Mouse (Mus musculus): ENCODE measurements around the gene Pabpn1l. TPM values are rescaled to one million over a fixed set of nuclear protein-coding genes. Genes with fewer than 3 reads are reported as not detected.
"Not testable (repeated sequence)": the region's sequence is repeated elsewhere in the genome, so short reads cannot be mapped to it uniquely, and the experiment has no call there.

Pabpn1l gene
- polyA plus RNA-seq, 1 experiment from 2014 or later, result not detected

- WGBS, result 71% methylated on average over 9 of the region's 9 CpGs
- ATAC-seq (ENCODE audit: insufficient number of reproducible peaks, insufficient read depth, low FRiP score, low TSS enrichment), result no peak
- Histone ChIP-seq H3K9ac (no peak overlapping the region), H3K27ac (no peak overlapping the region), H3K36me3 (peaks cover 59% of the 10 kb centered on the region), H3K4me2 (replicated peaks) (no peak overlapping the region), H3K9me3 (no peaks in the 10 kb centered on the region), H3K27me3 (no peaks in the 10 kb centered on the region), H3K4me3 (no peak overlapping the region), H3K4me1 (peaks cover 36% of the 10 kb centered on the region)
Measured at GRCm38 (mm10) chr8:122573577-122573976, 49.0 kb downstream of the Pabpn1l start.

GRCm38 (mm10) chr8:122573176-122573575, 49.4 kb downstream of the Pabpn1l start:
- peaks cover 36% of the 10 kb centered on the region for H3K4me1 ChIP-seq
- H3K4me2 ChIP-seq (replicated peaks); ATAC-seq (ENCODE audit: insufficient number of reproducible peaks, insufficient read depth, low FRiP score, low TSS enrichment); H3K27me3 ChIP-seq; H3K27ac ChIP-seq; H3K9ac ChIP-seq; H3K4me3 ChIP-seq; H3K9me3 ChIP-seq: not testable (repeated sequence)
- peaks cover 59% of the 10 kb centered on the region for H3K36me3 ChIP-seq
- WGBS, result 55% methylated on average over 4 of the region's 4 CpGs

DNA sequence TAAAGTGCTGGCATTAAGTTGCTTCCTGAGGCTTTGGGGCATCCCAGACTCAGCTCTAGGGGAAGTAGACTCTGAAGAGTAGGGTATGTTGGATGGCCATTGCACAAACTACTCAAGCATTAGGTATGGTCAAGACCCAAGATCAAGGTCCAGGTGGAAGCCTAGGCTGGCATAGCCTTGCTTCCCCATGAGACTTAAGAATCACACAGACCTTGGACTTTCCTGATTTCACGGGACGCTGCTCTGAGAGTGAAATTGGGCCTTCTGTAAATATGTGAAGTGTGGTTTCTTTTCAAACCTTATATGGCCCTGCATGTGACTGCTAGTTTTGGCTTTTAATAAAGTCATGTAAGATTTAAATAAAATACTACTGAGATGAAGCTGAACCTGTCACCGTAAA, 49.8 kb downstream of the Pabpn1l start:
- no peak overlapping the region for H3K9ac ChIP-seq
- H3K27me3 ChIP-seq, result no peaks in the 10 kb centered on the region
- no peaks in the 10 kb centered on the region for H3K9me3 ChIP-seq
- 88% methylated on average over 3 of the region's 3 CpGs for WGBS
- peaks cover 36% of the 10 kb centered on the region for H3K4me1 ChIP-seq
- H3K36me3 ChIP-seq, result peaks cover 59% of the 10 kb centered on the region
- no peak overlapping the region for H3K4me2 ChIP-seq (replicated peaks)
- no peak for ATAC-seq (ENCODE audit: insufficient number of reproducible peaks, insufficient read depth, low FRiP score, low TSS enrichment)
- no peak overlapping the region for H3K4me3 ChIP-seq
- no peak overlapping the region for H3K27ac ChIP-seq

GRCm38 (mm10) chr8:122571750-122572267, 50.7 kb downstream of the Pabpn1l start:
- ATAC-seq (ENCODE audit: insufficient number of reproducible peaks, insufficient read depth, low FRiP score, low TSS enrichment), result no peak
- no peaks in the 10 kb centered on the region for H3K9me3 ChIP-seq
- peaks cover 59% of the 10 kb centered on the region for H3K36me3 ChIP-seq
- WGBS, result 93% methylated on average over 17 of the region's 17 CpGs
- no peaks in the 10 kb centered on the region for H3K27me3 ChIP-seq
- H3K4me1 ChIP-seq, result peaks cover 34% of the 10 kb centered on the region
- H3K9ac ChIP-seq, result no peak overlapping the region
- H3K4me3 ChIP-seq, result no peak overlapping the region
- no peak overlapping the region for H3K4me2 ChIP-seq (replicated peaks)
- no peak overlapping the region for H3K27ac ChIP-seq

GRCm38 (mm10) chr8:122571153-122571552, 51.4 kb downstream of the Pabpn1l start:
- peaks cover 59% of the 10 kb centered on the region for H3K36me3 ChIP-seq
- H3K9me3 ChIP-seq, result no peaks in the 10 kb centered on the region
- H3K27me3 ChIP-seq, result no peaks in the 10 kb centered on the region
- ATAC-seq (ENCODE audit: insufficient number of reproducible peaks, insufficient read depth, low FRiP score, low TSS enrichment), result no peak
- no peak overlapping the region for H3K4me2 ChIP-seq (replicated peaks)
- no peak overlapping the region for H3K9ac ChIP-seq
- peaks cover 36% of the 10 kb centered on the region for H3K4me1 ChIP-seq
- WGBS, result 92% methylated on average over 11 of the region's 11 CpGs
- H3K27ac ChIP-seq, result no peak overlapping the region
- no peak overlapping the region for H3K4me3 ChIP-seq

DNA sequence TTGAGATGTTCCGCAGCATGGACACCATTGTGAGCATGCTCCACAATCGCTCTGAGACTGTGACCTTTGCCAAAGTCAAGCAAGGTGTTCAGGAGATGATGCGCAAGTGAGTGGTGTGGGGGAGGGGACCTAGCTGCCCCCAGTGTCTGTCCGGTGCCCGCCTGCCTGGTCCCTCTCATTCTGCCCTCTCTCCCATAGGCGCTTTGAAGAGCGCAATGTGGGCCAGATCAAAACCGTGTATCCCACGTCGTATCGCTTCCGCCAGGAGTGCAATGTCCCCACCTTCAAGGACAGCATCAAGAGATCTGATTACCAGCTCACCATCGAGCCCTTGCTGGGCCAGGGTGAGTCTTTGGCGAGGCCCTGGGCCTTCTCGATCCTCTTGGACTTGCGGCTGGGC, 52.5 kb downstream of the Pabpn1l start:
- Histone ChIP-seq H3K9me3 (no peaks in the 10 kb centered on the region), H3K4me2 (replicated peaks) (0 out of 2 replicates have a peak overlapping the region, but pooled peaks have one; percentile 81), H3K36me3 (peaks cover 55% of the 10 kb centered on the region), H3K9ac (no peak overlapping the region), H3K4me3 (peak overlapping the region; percentile 91; the same call in 1 of the 2 replicates), H3K27ac (no peak overlapping the region), H3K4me1 (peaks cover 25% of the 10 kb centered on the region), H3K27me3 (no peaks in the 10 kb centered on the region)
- no peak for ATAC-seq (ENCODE audit: insufficient number of reproducible peaks, insufficient read depth, low FRiP score, low TSS enrichment)
- WGBS, result 96% methylated on average over 16 of the region's 16 CpGs

Small RNA genes within 50 kb of the gene (microRNA-seq; reads per million reads assigned to microRNA genes)
- gene Mir6396, result not detected

Other genes with a start within 250 kb of the Pabpn1l start
- gene Zc3h18, start 246.1 kb downstream of the Pabpn1l start, polyA plus RNA-seq (2016; fragmentation: Nextera tagmentation; extraction: Ambion mirVana), result 66.1 and 67.9 TPM in 2 replicates
- gene Il17c, start 200.7 kb downstream of the Pabpn1l start, polyA plus RNA-seq (2016; fragmentation: Nextera tagmentation; extraction: Ambion mirVana), result 0.45 TPM in 1 of 2 replicates, not detected in the other
- 88.3 TPM in 2 replicates for gene Cyba, start 189.8 kb downstream of the Pabpn1l start, polyA plus RNA-seq (2016; fragmentation: Nextera tagmentation; extraction: Ambion mirVana)
- gene Mvd, start 179.3 kb downstream of the Pabpn1l start, polyA plus RNA-seq (2016; fragmentation: Nextera tagmentation; extraction: Ambion mirVana), result 44.6 and 45.1 TPM in 2 replicates
- 0.45 and 0.73 TPM in 2 replicates for gene Snai3, start 162.0 kb downstream of the Pabpn1l start, polyA plus RNA-seq (2016; fragmentation: Nextera tagmentation; extraction: Ambion mirVana)
- 46.8 and 49.9 TPM in 2 replicates for gene Rnf166, start 146.7 kb downstream of the Pabpn1l start, polyA plus RNA-seq (2016; fragmentation: Nextera tagmentation; extraction: Ambion mirVana)
- gene Ctu2, start 146.6 kb downstream of the Pabpn1l start, polyA plus RNA-seq (2016; fragmentation: Nextera tagmentation; extraction: Ambion mirVana), result 69.9 and 76.8 TPM in 2 replicates
- gene Piezo1, start 71.4 kb downstream of the Pabpn1l start, polyA plus RNA-seq (2016; fragmentation: Nextera tagmentation; extraction: Ambion mirVana), result 11.6 and 16.7 TPM in 2 replicates
- 41.2 and 41.6 TPM in 2 replicates for gene Cdt1, start 54.7 kb downstream of the Pabpn1l start, polyA plus RNA-seq (2016; fragmentation: Nextera tagmentation; extraction: Ambion mirVana)
- gene Aprt, start 45.8 kb downstream of the Pabpn1l start, polyA plus RNA-seq (2016; fragmentation: Nextera tagmentation; extraction: Ambion mirVana), result 289 and 298 TPM in 2 replicates
- 7.1 and 7.4 TPM in 2 replicates for gene Galns, start 11.3 kb downstream of the Pabpn1l start, polyA plus RNA-seq (2016; fragmentation: Nextera tagmentation; extraction: Ambion mirVana)
- 46.3 and 56.3 TPM in 2 replicates for gene Trappc2l, start 11.1 kb downstream of the Pabpn1l start, polyA plus RNA-seq (2016; fragmentation: Nextera tagmentation; extraction: Ambion mirVana)
- 3.9 and 4.4 TPM in 2 replicates for gene Cbfa2t3, start 76.4 kb upstream of the Pabpn1l start, polyA plus RNA-seq (2016; fragmentation: Nextera tagmentation; extraction: Ambion mirVana)
- gene Acsf3, start 152.7 kb upstream of the Pabpn1l start, polyA plus RNA-seq (2016; fragmentation: Nextera tagmentation; extraction: Ambion mirVana), result 17.7 and 18.7 TPM in 2 replicates
- gene Cdh15, start 225.2 kb upstream of the Pabpn1l start, polyA plus RNA-seq (2016; fragmentation: Nextera tagmentation; extraction: Ambion mirVana), result 11.3 and 11.7 TPM in 2 replicates

Measured in embryonic facial prominence, embryonic 12.5 days (tissue).